Mouse (Mus musculus) Patski (cell line): ENCODE measurements at regions not wholly inside any gene's neighbourhood (a gene's known extent, or its start where the extent isn't known, plus 50 kb on each side); places are given as distances from the start of the nearest gene placed in this dataset.

Source experiments
- ATAC-seq: fragments of 100-300 bp; one replicate; pipeline ENCODE4 v1.8.0; 2021
- CTCF ChIA-PET: fragments of 350-600 bp; sonication (Branson Sonifier 250); formaldehyde crosslinking; loops from one replicate; lab custom pipeline; 2022; ENCODE audit warnings: inconsistent platforms; lab: Charles Lee
- POLR2A ChIA-PET: fragments of 350-600 bp; sonication (Branson Sonifier 250); formaldehyde crosslinking; loops from one replicate; lab custom pipeline; 2022; ENCODE audit warnings: antibody characterized with exemption, inconsistent platforms; lab: Charles Lee
- DNase-seq: peaks from one replicate; pipeline ENCODE4 v3.0.0-alpha.2; 2011; ENCODE audit warnings: low read depth, low spot score
- H3K27me3 ChIP-seq: fragments of 371-371 bp; one replicate; pipeline ENCODE4 v1.5.1; 2021
- CTCF ChIP-seq: fragments of 100-300 bp; IDR thresholded peaks from one replicate; pipeline ENCODE4 v1.5.1; 2021
- in situ Hi-C: fragments of 300-500 bp; cut with MboI; formaldehyde crosslinking; loops from 3 replicates; pipeline ENCODE4 v1.11.1; 2018; ENCODE audit warnings: low pct_unique_long_range_greater_than_20kb, mixed read lengths

DNA sequence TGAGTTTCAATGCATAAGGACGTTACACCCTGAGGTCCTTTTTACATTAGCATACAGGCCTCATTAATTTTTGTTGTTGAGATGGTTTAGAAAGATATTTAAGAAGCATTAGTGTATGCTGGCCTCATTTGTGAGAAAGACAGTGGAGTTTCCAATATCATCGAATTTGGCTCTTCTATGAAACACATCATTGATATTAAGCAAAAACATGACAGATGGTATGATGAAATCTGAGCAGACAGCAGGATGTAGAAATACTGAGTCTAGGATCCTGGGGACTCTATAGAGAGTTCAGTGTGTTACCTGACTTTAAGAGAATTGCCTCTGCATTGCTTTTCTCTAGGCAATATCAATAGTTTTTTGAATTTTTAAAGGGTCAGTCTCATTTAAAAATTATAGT, 1312.8 kb upstream of the Gje1 start:
- POLR2A ChIA-PET, result no interaction called here
- CTCF ChIA-PET, result no interaction called here
- TF ChIP-seq CTCF, result no peak
- no peaks in the 10 kb centered on the region for H3K27me3 ChIP-seq
- ATAC-seq (no peak), DNase-seq (no peak)
- in situ Hi-C loops, result no loop called here

DNA sequence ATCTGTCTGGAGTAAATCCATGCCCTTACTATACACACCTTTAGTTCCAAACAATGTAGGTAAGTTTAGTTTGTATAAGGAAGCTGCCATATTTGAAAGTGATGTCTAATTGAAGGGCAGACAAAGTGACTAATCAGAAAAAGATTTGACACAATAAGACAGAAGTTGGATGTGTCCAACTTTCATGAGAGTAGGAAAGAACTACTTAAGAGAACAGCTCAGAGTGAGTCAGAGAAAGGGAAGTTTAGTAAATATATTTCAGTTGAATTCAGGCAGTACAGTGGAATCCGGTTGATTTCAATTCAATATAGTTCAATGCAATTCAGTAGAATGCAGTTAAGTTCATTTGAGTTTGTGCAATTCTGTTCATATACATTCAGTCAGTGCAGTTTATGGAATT, 1296.8 kb upstream of the Gje1 start:
- DNase-seq (no peak), ATAC-seq (no peak)
- in situ Hi-C loops, result no loop called here
- no peak for TF ChIP-seq CTCF
- CTCF ChIA-PET, result interaction anchor here (1.6 kb wide), 1 partner anchor 10 kb away, joined by 3 read pairs; no protein-coding TSS in a partner anchor
- H3K27me3 ChIP-seq, result no peaks in the 10 kb centered on the region
- POLR2A ChIA-PET, result no interaction called here

DNA sequence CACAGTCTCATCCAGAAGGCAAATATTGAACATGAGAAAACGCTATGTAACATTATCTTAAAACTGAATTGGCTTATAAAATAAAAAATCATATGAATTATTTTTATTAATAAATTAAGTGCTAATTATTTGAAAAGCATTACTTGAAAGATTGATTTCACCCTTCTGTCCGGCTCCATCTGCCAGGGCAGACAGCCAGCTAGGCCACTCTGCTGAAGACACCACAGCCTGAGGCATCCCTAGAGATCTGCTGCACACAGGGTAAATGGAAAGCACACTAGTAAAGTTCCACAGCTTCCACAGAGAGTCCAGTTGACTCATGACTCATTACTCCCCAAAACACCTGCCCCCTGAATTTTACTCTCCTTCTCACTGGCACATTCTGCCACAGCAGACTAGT, 1283.2 kb upstream of the Gje1 start:
- DNase-seq (no peak), ATAC-seq (no peak)
- POLR2A ChIA-PET, result interaction anchor here (0.6 kb wide), 1 partner anchor 675 kb away, joined by 3 read pairs; no protein-coding TSS in a partner anchor
- in situ Hi-C loops, result no loop called here
- H3K27me3 ChIP-seq, result no peaks in the 10 kb centered on the region
- CTCF ChIA-PET, result no interaction called here
- no peak for TF ChIP-seq CTCF

DNA sequence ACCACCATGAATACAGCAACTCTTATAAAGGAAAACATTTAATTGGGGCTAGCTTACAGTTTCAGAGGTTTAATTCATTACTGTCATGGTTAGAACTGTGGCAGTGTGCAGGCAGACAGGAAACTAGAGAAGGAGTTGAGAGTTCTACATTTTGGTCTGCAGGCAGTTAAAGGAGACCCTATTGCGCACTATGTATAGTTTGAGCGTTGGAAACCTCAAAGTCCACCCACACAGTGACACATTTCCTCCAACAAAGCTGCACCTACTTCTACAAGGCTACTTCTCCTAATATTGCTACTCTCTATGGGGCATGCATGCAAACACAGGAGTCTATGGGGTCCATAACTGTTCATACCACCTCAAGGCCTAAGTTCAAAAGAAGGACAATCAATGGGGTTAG, 1275.3 kb upstream of the Gje1 start:
- DNase-seq (no peak), ATAC-seq (no peak)
- in situ Hi-C loops, result no loop called here
- no peak for TF ChIP-seq CTCF
- ChIA-PET POLR2A (no interaction called here), CTCF (interaction anchor here (1.6 kb wide), 1 partner anchor 9 kb away, joined by 3 read pairs; no protein-coding TSS in a partner anchor)
- no peaks in the 10 kb centered on the region for H3K27me3 ChIP-seq
